Mouse (Mus musculus): Measurements from ENCODE around the gene Fam126a. TPM values are rescaled to one million over a fixed set of nuclear protein-coding genes. Genes with fewer than 3 reads are reported as not detected.

The Fam126a gene
- total RNA-seq, 1 experiment: 10.7 TPM

GRCm38 (mm10) chr5:23893156-23893863 lies 137.2 kb downstream of the Fam126a start:
- Histone ChIP-seq H3K9me3 (ENCODE audit: control insufficient read depth, insufficient read depth, low read depth, low read length) (no peaks in the 10 kb centered on the region), H3K27ac (ENCODE audit: insufficient read depth, low read depth, low read length, poor library complexity, severe bottlenecking) (no peak overlapping the region), H3K4me3 (ENCODE audit: insufficient read depth in 1 of 2, low read depth in 1 of 2, low read length in 2 of 2, poor library complexity in 1 of 2, severe bottlenecking in 1 of 2) (no peak overlapping the region), H3K4me1 (ENCODE audit: control insufficient read depth in 2 of 2, insufficient read depth in 2 of 2, low read length in 2 of 2, poor library complexity in 1 of 2) (no peaks in the 10 kb centered on the region), H3K36me3 (ENCODE audit: control insufficient read depth, insufficient read depth, low read length, poor library complexity, severe bottlenecking) (no peaks in the 10 kb centered on the region), H3K9ac (ENCODE audit: insufficient read depth, low read depth, low read length, poor library complexity, severe bottlenecking) (no peak overlapping the region)
- in situ Hi-C loops (cut with MboI; ENCODE audit: low sequenced_read_pairs in 2 of 2, unreplicated experiment in 2 of 2): no loop called here
- DNase-seq (ENCODE audit: low read depth, low spot score): no peak
- no peak for TF ChIP-seq HCFC1 (IDR thresholded peaks at IDR 0.05; ENCODE audit: borderline replicate concordance, insufficient read depth, low read length)

GRCm38 (mm10) chr5:23890734-23891133 lies 139.8 kb downstream of the Fam126a start:
- in situ Hi-C loops (cut with MboI; ENCODE audit: low sequenced_read_pairs in 2 of 2, unreplicated experiment in 2 of 2): no loop called here
- no peak overlapping the region for H3K4me3 ChIP-seq (ENCODE audit: insufficient read depth in 1 of 2, low read depth in 1 of 2, low read length in 2 of 2, poor library complexity in 1 of 2, severe bottlenecking in 1 of 2)
- H3K9me3 ChIP-seq (ENCODE audit: control insufficient read depth, insufficient read depth, low read depth, low read length): no peaks in the 10 kb centered on the region
- H3K27ac ChIP-seq (ENCODE audit: insufficient read depth, low read depth, low read length, poor library complexity, severe bottlenecking): no peak overlapping the region
- DNase-seq (ENCODE audit: low read depth, low spot score): peak; percentile 51
- H3K36me3 ChIP-seq (ENCODE audit: control insufficient read depth, insufficient read depth, low read length, poor library complexity, severe bottlenecking): no peaks in the 10 kb centered on the region
- no peak overlapping the region for H3K9ac ChIP-seq (ENCODE audit: insufficient read depth, low read depth, low read length, poor library complexity, severe bottlenecking)
- H3K4me1 ChIP-seq (ENCODE audit: control insufficient read depth in 2 of 2, insufficient read depth in 2 of 2, low read length in 2 of 2, poor library complexity in 1 of 2): no peaks in the 10 kb centered on the region
- TF ChIP-seq ZNF384 (IDR thresholded peaks at IDR 0.05; ENCODE audit: low read depth, low read length) (no peak), ZC3H11A (IDR thresholded peaks at IDR 0.05; ENCODE audit: borderline replicate concordance, low read depth, low read length) (peak; percentile 50; the same call in 1 of the 2 replicates)

- Histone ChIP-seq H3K9ac (ENCODE audit: insufficient read depth, low read depth, low read length, poor library complexity, severe bottlenecking) (no peak overlapping the region), H3K36me3 (ENCODE audit: control insufficient read depth, insufficient read depth, low read length, poor library complexity, severe bottlenecking) (no peaks in the 10 kb centered on the region), H3K4me1 (ENCODE audit: control insufficient read depth in 2 of 2, insufficient read depth in 2 of 2, low read length in 2 of 2, poor library complexity in 1 of 2) (no peaks in the 10 kb centered on the region), H3K27ac (ENCODE audit: insufficient read depth, low read depth, low read length, poor library complexity, severe bottlenecking) (no peak overlapping the region), H3K4me3 (ENCODE audit: insufficient read depth in 1 of 2, low read depth in 1 of 2, low read length in 2 of 2, poor library complexity in 1 of 2, severe bottlenecking in 1 of 2) (no peak overlapping the region), H3K9me3 (ENCODE audit: control insufficient read depth, insufficient read depth, low read depth, low read length) (no peaks in the 10 kb centered on the region)
- DNase-seq (ENCODE audit: low read depth, low spot score): no peak
- in situ Hi-C loops (cut with MboI; ENCODE audit: low sequenced_read_pairs in 2 of 2, unreplicated experiment in 2 of 2): no loop called here
- TF ChIP-seq MAFK (IDR thresholded peaks at IDR 0.05; ENCODE audit: insufficient read depth, low read depth, low read length): no peak
These were observed 141.0 kb downstream of the Fam126a start for GRCm38 (mm10) chr5:23889461-23889860.

- no peaks in the 10 kb centered on the region for H3K4me1 ChIP-seq (ENCODE audit: control insufficient read depth in 2 of 2, insufficient read depth in 2 of 2, low read length in 2 of 2, poor library complexity in 1 of 2)
- no peak overlapping the region for H3K4me3 ChIP-seq (ENCODE audit: insufficient read depth in 1 of 2, low read depth in 1 of 2, low read length in 2 of 2, poor library complexity in 1 of 2, severe bottlenecking in 1 of 2)
- no peak overlapping the region for H3K9ac ChIP-seq (ENCODE audit: insufficient read depth, low read depth, low read length, poor library complexity, severe bottlenecking)
- no peaks in the 10 kb centered on the region for H3K9me3 ChIP-seq (ENCODE audit: control insufficient read depth, insufficient read depth, low read depth, low read length)
- H3K27ac ChIP-seq (ENCODE audit: insufficient read depth, low read depth, low read length, poor library complexity, severe bottlenecking): no peak overlapping the region
- no peak for TF ChIP-seq CHD2 (IDR thresholded peaks at IDR 0.05; ENCODE audit: low read depth, low read length)
- no peak for TF ChIP-seq HCFC1 (IDR thresholded peaks at IDR 0.05; ENCODE audit: borderline replicate concordance, insufficient read depth, low read length)
- TF ChIP-seq ZC3H11A (IDR thresholded peaks at IDR 0.05; ENCODE audit: borderline replicate concordance, low read depth, low read length): no peak
- H3K36me3 ChIP-seq (ENCODE audit: control insufficient read depth, insufficient read depth, low read length, poor library complexity, severe bottlenecking): no peaks in the 10 kb centered on the region
- in situ Hi-C loops (cut with MboI; ENCODE audit: low sequenced_read_pairs in 2 of 2, unreplicated experiment in 2 of 2): no loop called here
- no peak for DNase-seq (ENCODE audit: low read depth, low spot score)
These were observed 143.4 kb downstream of the Fam126a start for GRCm38 (mm10) chr5:23887111-23887510.

GRCm38 (mm10) chr5:23874457-23874856 lies 156.0 kb downstream of the Fam126a start:
- Histone ChIP-seq H3K9me3 (ENCODE audit: control insufficient read depth, insufficient read depth, low read depth, low read length) (no peaks in the 10 kb centered on the region), H3K27ac (ENCODE audit: insufficient read depth, low read depth, low read length, poor library complexity, severe bottlenecking) (no peak overlapping the region), H3K9ac (ENCODE audit: insufficient read depth, low read depth, low read length, poor library complexity, severe bottlenecking) (no peak overlapping the region), H3K4me1 (ENCODE audit: control insufficient read depth in 2 of 2, insufficient read depth in 2 of 2, low read length in 2 of 2, poor library complexity in 1 of 2) (peaks cover 3 to 8% of the 10 kb centered on the region in 2 experiments; a peak in 2 of 4 replicates), H3K4me3 (ENCODE audit: insufficient read depth in 1 of 2, low read depth in 1 of 2, low read length in 2 of 2, poor library complexity in 1 of 2, severe bottlenecking in 1 of 2) (no peak overlapping the region), H3K36me3 (ENCODE audit: control insufficient read depth, insufficient read depth, low read length, poor library complexity, severe bottlenecking) (no peaks in the 10 kb centered on the region)
- no peak for DNase-seq (ENCODE audit: low read depth, low spot score)
- in situ Hi-C loops (cut with MboI; ENCODE audit: low sequenced_read_pairs in 2 of 2, unreplicated experiment in 2 of 2): no loop called here
- TF ChIP-seq ZNF384 (IDR thresholded peaks at IDR 0.05; ENCODE audit: low read depth, low read length): no peak
- TF ChIP-seq CHD2 (IDR thresholded peaks at IDR 0.05; ENCODE audit: low read depth, low read length): no peak
- no peak for TF ChIP-seq MAFK (IDR thresholded peaks at IDR 0.05; ENCODE audit: insufficient read depth, low read depth, low read length)
- TF ChIP-seq HCFC1 (IDR thresholded peaks at IDR 0.05; ENCODE audit: borderline replicate concordance, insufficient read depth, low read length): no peak
- TF ChIP-seq ZC3H11A (IDR thresholded peaks at IDR 0.05; ENCODE audit: borderline replicate concordance, low read depth, low read length): no peak
